Mouse (Mus musculus): Measurements from ENCODE around the gene Rad51b.

Gene Rad51b

DNA sequence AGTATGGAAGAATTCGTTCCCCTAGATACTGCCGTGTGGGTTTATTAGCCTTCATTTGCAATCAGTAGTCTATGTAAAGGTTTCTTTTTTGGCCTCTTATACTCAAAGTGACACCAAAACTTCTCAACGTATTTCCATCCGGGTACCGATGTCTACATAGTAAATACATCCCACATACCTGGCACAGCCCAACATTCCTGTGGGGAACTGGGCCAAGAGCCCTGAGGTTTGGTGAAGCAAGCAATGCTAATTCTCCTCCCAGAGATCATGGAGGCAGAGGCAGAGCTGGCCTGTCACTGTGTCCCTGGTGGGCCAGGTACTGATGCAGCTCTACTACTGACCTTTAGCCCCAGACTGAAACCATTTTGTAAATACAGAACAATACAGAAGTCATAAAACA lies 512.4 kb downstream of the Rad51b start:
- Histone ChIP-seq H3K36me3 (ENCODE audit: control insufficient read depth, insufficient read depth, low read length, poor library complexity, severe bottlenecking) (no peaks in the 10 kb centered on the region), H3K27me3 (ENCODE audit: control insufficient read depth, insufficient read depth, low read length, poor library complexity, severe bottlenecking) (no peaks in the 10 kb centered on the region)
- DNase-seq (ENCODE audit: low read depth, low spot score) = no peak

DNA sequence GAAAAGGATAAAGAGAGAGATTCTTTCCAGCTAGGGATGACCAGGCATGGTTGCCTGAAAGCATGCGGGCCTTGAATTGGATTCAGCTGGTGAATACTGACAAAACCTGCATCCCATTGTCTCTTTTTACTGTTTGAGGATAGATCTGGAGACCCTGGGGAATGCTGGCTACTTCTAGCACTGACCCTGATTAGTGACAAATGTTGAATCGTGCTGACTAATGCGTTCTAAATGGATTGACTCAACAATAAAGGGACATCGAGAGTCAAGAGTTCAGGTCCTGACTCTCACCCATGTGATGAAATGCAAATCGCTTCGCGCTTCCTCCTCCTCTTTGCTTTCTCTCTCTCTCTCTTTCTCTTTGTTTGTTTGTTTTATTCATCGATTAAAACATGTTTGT lies 515.3 kb downstream of the Rad51b start:
- no peak for DNase-seq (ENCODE audit: low read depth, low spot score)
- Histone ChIP-seq H3K36me3 (ENCODE audit: control insufficient read depth, insufficient read depth, low read length, poor library complexity, severe bottlenecking) (no peaks in the 10 kb centered on the region), H3K27me3 (ENCODE audit: control insufficient read depth, insufficient read depth, low read length, poor library complexity, severe bottlenecking) (no peaks in the 10 kb centered on the region)

GRCm38 (mm10) chr12:79812838-79813563 lies 515.9 kb downstream of the Rad51b start:
- Histone ChIP-seq H3K27me3 (ENCODE audit: control insufficient read depth, insufficient read depth, low read length, poor library complexity, severe bottlenecking) (no peaks in the 10 kb centered on the region), H3K36me3 (ENCODE audit: control insufficient read depth, insufficient read depth, low read length, poor library complexity, severe bottlenecking) (no peaks in the 10 kb centered on the region)
- no peak for DNase-seq (ENCODE audit: low read depth, low spot score)

GRCm38 (mm10) chr12:79813566-79814305 lies 516.7 kb downstream of the Rad51b start:
- Histone ChIP-seq H3K36me3 (ENCODE audit: control insufficient read depth, insufficient read depth, low read length, poor library complexity, severe bottlenecking) (no peaks in the 10 kb centered on the region), H3K27me3 (ENCODE audit: control insufficient read depth, insufficient read depth, low read length, poor library complexity, severe bottlenecking) (no peaks in the 10 kb centered on the region)
- DNase-seq (ENCODE audit: low read depth, low spot score) = peak; percentile 62

DNA sequence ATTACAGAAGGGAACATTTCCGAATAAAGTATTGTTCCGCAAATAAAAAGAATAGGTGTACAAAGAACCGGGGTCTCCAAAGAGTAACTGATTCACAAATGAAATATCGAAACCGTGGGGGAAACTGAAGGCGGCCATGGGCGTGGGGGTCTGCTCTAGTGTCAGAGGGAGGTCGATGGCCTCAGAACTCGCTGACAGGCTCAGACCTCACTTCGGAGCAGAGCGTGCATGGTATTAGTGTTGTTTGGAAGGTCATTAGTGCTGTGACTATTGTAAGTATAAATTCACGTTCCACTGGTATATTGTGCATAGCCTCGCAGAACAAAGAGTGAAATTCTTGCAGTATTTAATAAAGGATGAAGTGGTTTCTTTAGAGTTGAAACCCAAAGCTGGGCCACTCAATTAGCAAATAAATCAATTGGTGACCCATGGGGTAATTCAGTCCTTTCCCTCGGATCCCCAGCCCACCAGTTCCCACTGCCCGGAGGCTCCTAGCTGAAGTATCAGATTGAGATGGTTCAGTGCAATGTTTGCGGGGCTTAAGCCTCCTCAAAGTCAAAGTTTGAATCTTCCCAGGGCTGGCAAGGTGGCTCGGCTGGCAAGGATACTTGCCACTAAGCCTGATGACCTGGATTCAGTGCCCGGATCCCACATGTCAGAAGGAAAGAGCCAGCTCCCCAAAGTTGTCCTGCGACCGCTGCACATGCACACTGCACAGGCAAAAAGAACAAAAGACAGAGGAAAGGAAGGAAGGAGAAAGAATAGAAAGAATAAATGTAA lies 517.4 kb downstream of the Rad51b start:
- DNase-seq (ENCODE audit: low read depth, low spot score) = no peak
- H3K27me3 ChIP-seq (ENCODE audit: control insufficient read depth, insufficient read depth, low read length, poor library complexity, severe bottlenecking) = no peaks in the 10 kb centered on the region

DNA sequence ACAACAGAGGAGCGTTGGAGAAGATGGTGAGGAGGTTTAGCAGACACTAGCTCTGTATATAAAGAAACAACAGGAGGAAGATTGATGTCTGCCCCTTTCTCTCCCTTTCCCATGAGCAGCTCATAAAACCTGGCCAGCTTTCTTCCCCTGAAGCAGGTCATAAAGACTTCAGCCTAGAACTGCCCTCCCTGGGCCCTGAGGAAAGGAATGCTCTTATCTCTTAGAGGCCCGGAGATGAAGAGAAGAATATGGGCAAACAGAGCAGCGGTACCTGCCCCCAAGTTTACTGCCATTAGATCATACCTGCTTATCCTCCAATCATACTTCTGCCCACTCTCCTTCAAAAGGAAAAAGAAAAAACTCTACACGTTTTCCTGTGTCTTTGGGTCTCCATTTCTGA lies 519.2 kb downstream of the Rad51b start:
- Histone ChIP-seq H3K36me3 (ENCODE audit: control insufficient read depth, insufficient read depth, low read length, poor library complexity, severe bottlenecking) (no peaks in the 10 kb centered on the region), H3K27me3 (ENCODE audit: control insufficient read depth, insufficient read depth, low read length, poor library complexity, severe bottlenecking) (no peaks in the 10 kb centered on the region)
- no peak for DNase-seq (ENCODE audit: low read depth, low spot score)

More for the DNA sequence above, 517.4 kb downstream of the Rad51b start:
- no peaks in the 10 kb centered on the region for H3K36me3 ChIP-seq (ENCODE audit: control insufficient read depth, insufficient read depth, low read length, poor library complexity, severe bottlenecking)

- Histone ChIP-seq H3K27me3 (ENCODE audit: control insufficient read depth, insufficient read depth, low read length, poor library complexity, severe bottlenecking) (no peaks in the 10 kb centered on the region), H3K36me3 (ENCODE audit: control insufficient read depth, insufficient read depth, low read length, poor library complexity, severe bottlenecking) (no peaks in the 10 kb centered on the region)
- DNase-seq (ENCODE audit: low read depth, low spot score) = no peak
Measured at GRCm38 (mm10) chr12:79820228-79820958, 523.3 kb downstream of the Rad51b start.

GRCm38 (mm10) chr12:79821901-79822300 lies 524.8 kb downstream of the Rad51b start:
- no peak for DNase-seq (ENCODE audit: low read depth, low spot score)
- Histone ChIP-seq H3K27me3 (ENCODE audit: control insufficient read depth, insufficient read depth, low read length, poor library complexity, severe bottlenecking) (no peaks in the 10 kb centered on the region), H3K36me3 (ENCODE audit: control insufficient read depth, insufficient read depth, low read length, poor library complexity, severe bottlenecking) (no peaks in the 10 kb centered on the region)

- no peak for DNase-seq (ENCODE audit: low read depth, low spot score)
- Histone ChIP-seq H3K27me3 (ENCODE audit: control insufficient read depth, insufficient read depth, low read length, poor library complexity, severe bottlenecking) (no peaks in the 10 kb centered on the region), H3K36me3 (ENCODE audit: control insufficient read depth, insufficient read depth, low read length, poor library complexity, severe bottlenecking) (no peaks in the 10 kb centered on the region)
Measured at GRCm38 (mm10) chr12:79822401-79822800, 525.3 kb downstream of the Rad51b start.

DNA sequence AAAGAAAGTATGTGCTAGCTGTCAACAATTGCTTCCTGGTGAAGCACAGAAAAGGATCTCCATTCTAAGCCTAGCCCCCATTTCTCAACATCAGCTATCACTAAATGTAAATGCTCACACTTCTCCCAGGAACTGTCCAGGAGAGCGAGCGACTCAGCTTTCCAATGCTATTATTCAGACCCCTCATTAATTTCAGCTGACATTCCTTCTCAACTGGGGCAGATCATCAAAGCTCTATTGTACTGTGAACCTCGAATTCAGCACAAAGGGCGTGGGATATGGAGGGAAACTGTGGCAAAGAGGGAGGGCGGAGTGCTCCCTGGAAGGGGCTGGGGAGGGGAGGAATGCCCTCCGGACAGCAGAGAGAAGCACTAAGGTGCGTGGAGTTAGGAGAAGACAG lies 528.8 kb downstream of the Rad51b start:
- no peaks in the 10 kb centered on the region for H3K36me3 ChIP-seq (ENCODE audit: control insufficient read depth, insufficient read depth, low read length, poor library complexity, severe bottlenecking)
- no peak for DNase-seq (ENCODE audit: low read depth, low spot score)
- no peaks in the 10 kb centered on the region for H3K27me3 ChIP-seq (ENCODE audit: control insufficient read depth, insufficient read depth, low read length, poor library complexity, severe bottlenecking)

DNA sequence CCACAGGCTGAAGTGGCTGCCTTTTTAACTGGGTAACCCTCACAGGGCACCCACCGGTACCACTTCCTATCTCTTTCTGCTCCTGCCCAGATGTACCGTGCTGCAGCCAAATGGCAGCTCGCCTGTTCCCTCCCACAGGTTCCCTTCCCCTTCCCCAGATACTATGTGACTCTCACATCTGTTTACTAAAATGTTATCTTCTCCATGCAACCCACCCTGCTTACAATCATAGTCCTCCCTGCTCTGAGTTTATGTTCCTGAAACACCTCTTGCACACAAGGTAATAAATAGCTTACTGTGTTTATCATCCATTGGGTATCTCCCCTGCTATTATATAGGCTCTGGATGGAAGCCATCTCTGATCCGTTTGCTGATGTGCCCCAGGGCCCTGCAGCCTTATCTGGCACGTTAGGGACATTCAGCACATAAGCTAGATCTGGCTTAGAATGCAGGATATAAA lies 530.2 kb downstream of the Rad51b start:
- DNase-seq (ENCODE audit: low read depth, low spot score) = no peak
- no peaks in the 10 kb centered on the region for H3K36me3 ChIP-seq (ENCODE audit: control insufficient read depth, insufficient read depth, low read length, poor library complexity, severe bottlenecking)
- no peaks in the 10 kb centered on the region for H3K27me3 ChIP-seq (ENCODE audit: control insufficient read depth, insufficient read depth, low read length, poor library complexity, severe bottlenecking)

- DNase-seq (ENCODE audit: low read depth, low spot score) = no peak
- Histone ChIP-seq H3K36me3 (ENCODE audit: control insufficient read depth, insufficient read depth, low read length, poor library complexity, severe bottlenecking) (no peaks in the 10 kb centered on the region), H3K27me3 (ENCODE audit: control insufficient read depth, insufficient read depth, low read length, poor library complexity, severe bottlenecking) (no peaks in the 10 kb centered on the region)
Measured at GRCm38 (mm10) chr12:79827735-79828134, 530.7 kb downstream of the Rad51b start.

DNA sequence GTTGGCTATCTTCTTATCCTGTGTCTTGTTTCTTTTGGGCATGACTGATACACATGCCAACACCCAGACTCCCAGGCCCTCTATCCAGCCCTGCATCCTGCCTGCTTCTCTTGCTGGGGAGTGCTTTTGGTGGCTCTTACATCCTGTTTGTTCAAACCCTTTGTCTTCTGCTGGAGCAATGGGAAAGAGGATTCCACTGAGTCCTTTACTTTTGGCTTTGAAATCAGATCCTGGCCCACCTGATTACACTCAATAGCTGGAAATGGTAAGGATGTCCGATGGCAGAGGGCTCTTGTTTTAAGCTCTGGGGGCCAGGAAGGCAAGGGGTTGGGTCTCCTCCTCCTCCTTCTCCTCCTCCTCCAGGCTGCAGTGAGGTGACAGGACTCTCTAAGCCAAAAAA lies 533.6 kb downstream of the Rad51b start:
- Histone ChIP-seq H3K36me3 (ENCODE audit: control insufficient read depth, insufficient read depth, low read length, poor library complexity, severe bottlenecking) (no peaks in the 10 kb centered on the region), H3K27me3 (ENCODE audit: control insufficient read depth, insufficient read depth, low read length, poor library complexity, severe bottlenecking) (no peaks in the 10 kb centered on the region)
- no peak for DNase-seq (ENCODE audit: low read depth, low spot score)

DNA sequence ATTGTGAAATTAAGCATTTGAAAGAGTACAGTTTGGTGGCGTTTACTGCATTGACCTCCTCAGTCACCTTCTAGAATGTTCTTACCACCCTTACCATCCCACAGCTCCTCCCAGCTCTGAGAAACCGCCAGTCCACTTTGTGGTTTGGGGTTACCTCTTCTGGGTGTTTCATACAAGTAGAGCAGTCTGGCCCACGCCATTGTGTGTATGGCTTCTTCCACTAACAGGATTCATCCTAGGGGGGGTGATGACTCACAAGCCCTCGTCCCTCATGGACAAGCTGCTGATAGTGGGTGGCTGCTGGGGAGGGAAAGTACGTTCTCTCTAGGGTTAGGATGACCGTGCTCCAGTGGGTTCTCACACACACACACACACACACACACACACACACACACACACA lies 535.5 kb downstream of the Rad51b start:
- Histone ChIP-seq H3K27me3 (ENCODE audit: control insufficient read depth, insufficient read depth, low read length, poor library complexity, severe bottlenecking) (no peaks in the 10 kb centered on the region), H3K36me3 (ENCODE audit: control insufficient read depth, insufficient read depth, low read length, poor library complexity, severe bottlenecking) (no peaks in the 10 kb centered on the region)
- DNase-seq (ENCODE audit: low read depth, low spot score) = peak; percentile 13
